Mouse (Mus musculus): ENCODE results near the gene Lim2. TPM values are rescaled to one million over a fixed set of nuclear protein-coding genes. Genes with fewer than 3 reads are reported as not detected.
A peak's percentile ranks its signal among the peaks of the same experiment; 100 is the strongest.

Lim2 gene
- polyA plus RNA-seq, 1 experiment from 2014 or later: not detected

- no peak for DNase-seq
- no peaks in the 10 kb centered on the region for H3K27me3 ChIP-seq (ENCODE audit: insufficient read depth, low read length)
- H3K4me1 ChIP-seq (ENCODE audit: insufficient read depth): no peaks in the 10 kb centered on the region
- ATAC-seq (ENCODE audit: insufficient read depth): no peak
- no peak overlapping the region for H3K9ac ChIP-seq
- no peak overlapping the region for H3K27ac ChIP-seq (ENCODE audit: low read depth)
- 67% methylated on average over 6 of the region's 6 CpGs for WGBS
- no peak overlapping the region for H3K4me2 ChIP-seq
- peaks cover 63% of the 10 kb centered on the region for H3K36me3 ChIP-seq (ENCODE audit: insufficient read depth)
- H3K4me3 ChIP-seq (ENCODE audit: low read depth, low read length): no peak overlapping the region
- no peaks in the 10 kb centered on the region for H3K9me3 ChIP-seq (ENCODE audit: low read depth, low read length)
- TF ChIP-seq CTCF (IDR thresholded peaks at IDR 0.05; ENCODE audit: low read depth): no peak
These were observed 26.9 kb downstream of the Lim2 start for GRCm38 (mm10) chr7:43454371-43454770.

- Histone ChIP-seq H3K4me3 (ENCODE audit: low read depth, low read length) (no peak within 1 kb of the TSS), H3K4me1 (ENCODE audit: insufficient read depth) (no peaks in the 10 kb centered on the region), H3K9me3 (ENCODE audit: low read depth, low read length) (no peaks in the 10 kb centered on the region), H3K9ac (no peak within 1 kb of the TSS), H3K27me3 (ENCODE audit: insufficient read depth, low read length) (0 out of 2 replicates have a peak, but pooled peaks cover 8% of the 10 kb centered on the region), H3K36me3 (ENCODE audit: insufficient read depth) (peaks cover 2% of the 10 kb centered on the region; the same call in 1 of the 2 replicates), H3K27ac (ENCODE audit: low read depth) (no peak within 1 kb of the TSS), H3K4me2 (no peak within 1 kb of the TSS)
- WGBS: 60% methylated on average over 4 of the region's 4 CpGs
- TF ChIP-seq CTCF (IDR thresholded peaks at IDR 0.05; ENCODE audit: low read depth): no peak
- ATAC-seq (ENCODE audit: insufficient read depth): no peak
- no peak for DNase-seq
These were observed 35.4 kb downstream of the Lim2 start, which contains the start of gene Vsig10l for GRCm38 (mm10) chr7:43462851-43463250. Gene Vsig10l, plus strand, starts transcription at chr7:43463151.

- no peak overlapping the region for H3K27ac ChIP-seq (ENCODE audit: low read depth)
These were observed 36.5 kb downstream of the Lim2 start for GRCm38 (mm10) chr7:43463976-43464375.

GRCm38 (mm10) chr7:43464864-43465343 lies 37.4 kb downstream of the Lim2 start:
- peak; percentile 49 for TF ChIP-seq CTCF (IDR thresholded peaks at IDR 0.05; ENCODE audit: low read depth)
- Histone ChIP-seq H3K9ac (peak overlapping the region; percentile 38), H3K9me3 (ENCODE audit: low read depth, low read length) (no peaks in the 10 kb centered on the region), H3K27ac (ENCODE audit: low read depth) (no peak overlapping the region), H3K36me3 (ENCODE audit: insufficient read depth) (no peaks in the 10 kb centered on the region), H3K4me1 (ENCODE audit: insufficient read depth) (no peaks in the 10 kb centered on the region), H3K4me3 (ENCODE audit: low read depth, low read length) (peak overlapping the region; percentile 43), H3K27me3 (ENCODE audit: insufficient read depth, low read length) (0 out of 2 replicates have a peak, but pooled peaks cover 8% of the 10 kb centered on the region), H3K4me2 (peak overlapping the region; percentile 71)
- DNase-seq (peak; percentile 71), ATAC-seq (ENCODE audit: insufficient read depth) (peak; percentile 6; the same call in 1 of the 2 replicates)
- 7% methylated on average over 35 of the region's 35 CpGs for WGBS

More at GRCm38 (mm10) chr7:43463976-43464375, 36.5 kb downstream of the Lim2 start:
- no peaks in the 10 kb centered on the region for H3K4me1 ChIP-seq (ENCODE audit: insufficient read depth)
- H3K4me2 ChIP-seq: no peak overlapping the region
- H3K4me3 ChIP-seq (ENCODE audit: low read depth, low read length): no peak overlapping the region
- DNase-seq (no peak), ATAC-seq (ENCODE audit: insufficient read depth) (no peak)
- H3K27me3 ChIP-seq (ENCODE audit: insufficient read depth, low read length): 0 out of 2 replicates have a peak, but pooled peaks cover 8% of the 10 kb centered on the region
- 74% methylated on average over 7 of the region's 7 CpGs for WGBS
- H3K9ac ChIP-seq: no peak overlapping the region
- no peak for TF ChIP-seq CTCF (IDR thresholded peaks at IDR 0.05; ENCODE audit: low read depth)
- H3K9me3 ChIP-seq (ENCODE audit: low read depth, low read length): no peaks in the 10 kb centered on the region
- no peaks in the 10 kb centered on the region for H3K36me3 ChIP-seq (ENCODE audit: insufficient read depth)

- peak overlapping the region; percentile 71 for H3K4me2 ChIP-seq
- H3K9ac ChIP-seq: peak overlapping the region; percentile 38
- no peaks in the 10 kb centered on the region for H3K9me3 ChIP-seq (ENCODE audit: low read depth, low read length)
- peak overlapping the region; percentile 43 for H3K4me3 ChIP-seq (ENCODE audit: low read depth, low read length)
- no peak overlapping the region for H3K27ac ChIP-seq (ENCODE audit: low read depth)
- ATAC-seq (ENCODE audit: insufficient read depth) (peak; percentile 90), DNase-seq (peak; percentile 94)
- under 1% methylated on average over 33 of the region's 33 CpGs for WGBS
- no peaks in the 10 kb centered on the region for H3K4me1 ChIP-seq (ENCODE audit: insufficient read depth)
- no peak; the same call in 1 of the 2 replicates for TF ChIP-seq CTCF (IDR thresholded peaks at IDR 0.05; ENCODE audit: low read depth)
- no peaks in the 10 kb centered on the region for H3K36me3 ChIP-seq (ENCODE audit: insufficient read depth)
- 0 out of 2 replicates have a peak, but pooled peaks cover 8% of the 10 kb centered on the region for H3K27me3 ChIP-seq (ENCODE audit: insufficient read depth, low read length)
These were observed 38.1 kb downstream of the Lim2 start for GRCm38 (mm10) chr7:43465344-43466098.

GRCm38 (mm10) chr7:43466099-43466694 lies 38.7 kb downstream of the Lim2 start:
- ATAC-seq (ENCODE audit: insufficient read depth) (peak; percentile 59), DNase-seq (peak; percentile 91)
- H3K9me3 ChIP-seq (ENCODE audit: low read depth, low read length): no peaks in the 10 kb centered on the region
- H3K27ac ChIP-seq (ENCODE audit: low read depth): no peak overlapping the region
- H3K4me2 ChIP-seq: peak overlapping the region; percentile 71
- H3K36me3 ChIP-seq (ENCODE audit: insufficient read depth): no peaks in the 10 kb centered on the region
- TF ChIP-seq CTCF (IDR thresholded peaks at IDR 0.05; ENCODE audit: low read depth): peak; percentile 95
- peak overlapping the region; percentile 27; the same call in 1 of the 2 replicates for H3K9ac ChIP-seq
- WGBS: under 1% methylated on average over 33 of the region's 33 CpGs
- H3K4me3 ChIP-seq (ENCODE audit: low read depth, low read length): peak overlapping the region; percentile 43
- no peaks in the 10 kb centered on the region for H3K4me1 ChIP-seq (ENCODE audit: insufficient read depth)
- 0 out of 2 replicates have a peak, but pooled peaks cover 8% of the 10 kb centered on the region for H3K27me3 ChIP-seq (ENCODE audit: insufficient read depth, low read length)

- Histone ChIP-seq H3K4me2 (no peak overlapping the region), H3K27me3 (ENCODE audit: insufficient read depth, low read length) (peaks cover under 1% of the 10 kb centered on the region), H3K9me3 (ENCODE audit: low read depth, low read length) (no peaks in the 10 kb centered on the region), H3K36me3 (ENCODE audit: insufficient read depth) (no peaks in the 10 kb centered on the region), H3K27ac (ENCODE audit: low read depth) (no peak overlapping the region), H3K4me1 (ENCODE audit: insufficient read depth) (no peaks in the 10 kb centered on the region), H3K4me3 (ENCODE audit: low read depth, low read length) (no peak overlapping the region), H3K9ac (no peak overlapping the region)
- DNase-seq (peak; percentile 52), ATAC-seq (ENCODE audit: insufficient read depth) (no peak)
- peak; percentile 67 for TF ChIP-seq CTCF (IDR thresholded peaks at IDR 0.05; ENCODE audit: low read depth)
- 43% methylated on average over 8 of the region's 8 CpGs for WGBS
These were observed 42.9 kb downstream of the Lim2 start for GRCm38 (mm10) chr7:43470373-43470772.

Measured in lung, embryonic 14.5 days (tissue).